Mouse (Mus musculus): ENCODE results near the gene Gm11084.

DNA sequence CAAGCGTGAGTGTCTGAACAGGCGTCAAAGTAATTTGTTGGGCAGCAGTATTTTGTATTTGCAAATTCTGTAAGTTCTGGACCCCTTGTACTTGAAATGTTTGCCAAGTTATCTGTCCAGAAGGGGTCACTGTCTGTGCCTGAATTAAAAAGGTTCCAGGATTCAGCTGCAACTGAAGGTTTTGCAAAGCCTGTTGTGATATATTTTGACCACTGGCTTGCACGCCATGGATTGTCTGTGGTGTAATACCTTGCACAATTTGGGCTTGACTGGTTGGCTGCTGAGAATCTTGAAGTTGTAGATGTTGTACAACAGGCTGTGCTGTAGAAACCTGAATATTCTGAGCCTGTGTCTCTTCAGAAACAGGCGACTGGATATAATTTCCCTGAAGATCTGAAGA is 16.2 kb downstream of the Gm11084 start:
- no peak for TF ChIP-seq CTCF (IDR thresholded peaks at IDR 0.05; ENCODE audit: control insufficient read depth, insufficient read depth, insufficient replicate concordance, low read depth, low read length)
- TF ChIP-seq POLR2A (IDR thresholded peaks at IDR 0.05; ENCODE audit: control insufficient read depth, low read depth, low read length) = no peak

All from testis, adult 2 months (tissue).